Mouse (Mus musculus) embryonic stem cell, embryonic (primary cell): ENCODE data around the gene Sec31b.

Source experiments
- CTCF ChIA-PET, 4 experiments: fragments of 300-600 bp in 2 of 4; fragments of 350-600 bp in 2 of 4; sonication (Branson Sonifier 250); formaldehyde crosslinking; loops; one replicate each; lab custom pipeline; 2022; ENCODE audit warnings: inconsistent platforms in 2 of 4; lab: Charles Lee
- POLR2A ChIA-PET, 4 experiments: fragments of 300-600 bp in 2 of 4; fragments of 350-600 bp in 2 of 4; sonication (Branson Sonifier 250); formaldehyde crosslinking; loops; one replicate each; lab custom pipeline; 2022; ENCODE audit warnings: antibody characterized with exemption in 4 of 4, inconsistent platforms in 1 of 4; lab: Charles Lee

Sec31b gene

DNA sequence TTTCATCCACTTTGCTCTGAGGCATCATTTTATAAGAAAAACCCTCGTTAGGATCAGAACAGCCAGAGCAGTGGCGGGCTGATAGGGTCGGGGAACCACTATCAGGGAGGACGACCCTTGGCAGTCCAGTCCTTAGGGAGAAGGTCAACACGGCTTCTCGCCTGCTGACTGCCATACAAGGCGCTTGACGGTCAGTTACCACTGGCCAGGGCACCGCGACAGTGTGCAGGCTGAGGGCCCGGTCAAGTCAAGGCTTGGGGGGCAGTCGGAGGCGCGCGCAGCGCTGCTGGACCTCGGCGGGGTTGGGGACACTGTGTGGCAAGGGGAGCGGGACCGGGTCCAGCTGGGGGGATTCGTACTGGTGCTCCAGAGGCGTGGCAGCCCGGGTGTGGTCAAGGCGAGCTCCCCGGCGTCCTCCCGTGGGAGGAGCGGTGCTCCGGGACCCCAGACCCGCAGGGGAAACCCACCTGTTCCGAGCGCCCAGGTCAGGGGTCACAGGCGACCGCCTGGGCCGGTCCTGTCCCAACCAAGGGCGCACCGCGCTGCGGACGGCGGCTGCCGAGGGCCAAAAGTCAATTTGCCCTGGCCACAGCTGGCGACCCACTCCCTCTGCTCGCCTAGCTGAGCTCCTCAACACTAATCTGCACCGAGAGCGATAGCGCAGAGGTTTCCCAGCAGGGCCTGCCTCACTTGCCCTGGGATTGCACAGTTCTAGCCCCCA lies at the start of gene Sec31b:
TSS of gene Sec31b (minus strand) at position 544 of the 721 bp plus-strand sequence.
- POLR2A ChIA-PET, result interaction anchor here (1.0 to 3.4 kb wide), 14 partner anchors 9 to 350 kb away, joined by 3 to 16 read pairs (median 4); partner anchors contain the start of genes Hif1an (in 3 of the 4) and Ndufb8 (in 2 of the 4)
- CTCF ChIA-PET, result interaction anchor here (0.6 to 2.0 kb wide), 38 partner anchors 9 to 713 kb away, joined by 3 to 22 read pairs (median 4); partner anchors contain the start of genes Hif1an (in 4 of the 4) and Ndufb8 (in 1 of the 4)

GRCm38 (mm10) chr19:44594180-44594579 lies 48.5 kb upstream of the Sec31b start:
- ChIA-PET POLR2A (no interaction called here), CTCF (interaction anchor here in 1 of 4 experiments (0.6 kb wide), 1 partner anchor 8 kb away, joined by 3 read pairs; no protein-coding TSS in a partner anchor)

DNA sequence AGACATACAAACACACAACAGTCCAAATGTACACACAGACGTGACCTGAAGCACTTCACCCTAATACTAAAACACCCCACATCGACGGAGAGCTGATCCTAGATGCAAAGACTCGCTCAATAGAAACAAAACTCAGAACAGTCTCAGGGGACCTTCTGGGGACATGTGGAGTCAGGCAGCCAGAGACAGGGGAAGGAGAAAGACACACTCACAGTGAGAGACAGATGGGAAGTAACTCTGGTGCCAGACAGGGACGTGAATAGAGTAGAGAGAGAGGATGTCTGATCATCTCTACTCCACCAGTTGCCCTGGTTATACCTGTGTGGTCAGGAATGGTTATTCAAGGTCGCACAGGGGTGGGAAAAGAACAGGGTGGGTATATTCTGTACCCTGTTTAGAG lies 46.0 kb upstream of the Sec31b start:
- ChIA-PET POLR2A (no interaction called here), CTCF (interaction anchor here in 1 of 4 experiments (0.6 kb wide), 1 partner anchor 253 kb away, joined by 3 read pairs; no protein-coding TSS in a partner anchor)

DNA sequence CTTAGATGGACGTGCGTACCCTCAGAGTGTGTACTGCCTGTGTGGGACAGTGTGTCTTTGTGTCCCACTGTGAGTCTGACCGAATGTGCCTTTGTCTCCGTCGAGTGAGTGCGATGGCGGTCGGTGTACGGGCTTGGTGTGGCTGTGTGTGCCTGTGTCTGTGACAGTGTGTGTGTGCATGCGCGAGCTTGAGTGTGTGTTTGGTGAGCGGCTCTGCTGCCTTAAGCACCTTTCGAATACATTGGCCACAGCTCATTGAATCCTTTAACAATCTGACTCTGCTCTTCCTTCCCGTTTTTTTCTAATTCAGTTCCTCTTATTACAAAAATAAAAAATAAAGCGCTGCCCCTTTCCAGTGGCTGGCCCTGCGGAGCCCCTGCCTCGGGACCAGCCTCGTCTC lies 45.3 kb upstream of the Sec31b start:
- POLR2A ChIA-PET, result no interaction called here
- CTCF ChIA-PET, result interaction anchor here in 1 of 4 experiments (0.6 kb wide), 1 partner anchor 252 kb away, joined by 3 read pairs; no protein-coding TSS in a partner anchor

- ChIA-PET CTCF (interaction anchor here in 1 of 4 experiments (2.3 kb wide), 1 partner anchor 305 kb away, joined by 8 read pairs; no protein-coding TSS in a partner anchor), POLR2A (interaction anchor here in 1 of 4 experiments (0.5 to 0.7 kb wide), 3 partner anchors 127 to 1950 kb away, joined by 3 to 5 read pairs (median 4); no protein-coding TSS in a partner anchor)
Observed at GRCm38 (mm10) chr19:44589591-44590223, 44.0 kb upstream of the Sec31b start.

DNA sequence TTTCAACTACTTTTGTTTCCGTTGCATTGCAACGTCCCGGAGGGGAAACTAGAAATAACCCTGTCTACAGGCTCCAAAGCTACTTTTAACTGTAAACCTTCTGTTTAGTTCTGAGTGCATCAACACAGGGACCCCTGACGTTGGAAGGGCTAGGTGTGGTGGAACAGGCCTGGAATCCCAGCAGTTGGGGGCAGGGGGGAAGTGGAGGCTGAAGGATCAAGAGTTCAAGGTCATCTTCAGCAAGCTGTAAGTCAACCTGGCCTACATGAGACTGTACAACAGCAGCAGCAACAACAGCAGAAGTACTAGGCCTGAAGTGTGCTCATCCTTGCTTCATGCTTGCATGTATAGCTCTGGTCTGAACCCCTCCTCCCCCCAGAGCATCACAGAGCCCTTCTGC lies 42.4 kb upstream of the Sec31b start:
- POLR2A ChIA-PET, result interaction anchor here in 1 of 4 experiments (1.1 to 1.6 kb wide), 2 partner anchors 132 to 307 kb away, joined by 4 read pairs; no protein-coding TSS in a partner anchor
- CTCF ChIA-PET, result interaction anchor here in 3 of 4 experiments (0.5 to 2.3 kb wide), 9 partner anchors 152 to 1983 kb away, joined by 3 to 8 read pairs (median 3); no protein-coding TSS in a partner anchor

DNA sequence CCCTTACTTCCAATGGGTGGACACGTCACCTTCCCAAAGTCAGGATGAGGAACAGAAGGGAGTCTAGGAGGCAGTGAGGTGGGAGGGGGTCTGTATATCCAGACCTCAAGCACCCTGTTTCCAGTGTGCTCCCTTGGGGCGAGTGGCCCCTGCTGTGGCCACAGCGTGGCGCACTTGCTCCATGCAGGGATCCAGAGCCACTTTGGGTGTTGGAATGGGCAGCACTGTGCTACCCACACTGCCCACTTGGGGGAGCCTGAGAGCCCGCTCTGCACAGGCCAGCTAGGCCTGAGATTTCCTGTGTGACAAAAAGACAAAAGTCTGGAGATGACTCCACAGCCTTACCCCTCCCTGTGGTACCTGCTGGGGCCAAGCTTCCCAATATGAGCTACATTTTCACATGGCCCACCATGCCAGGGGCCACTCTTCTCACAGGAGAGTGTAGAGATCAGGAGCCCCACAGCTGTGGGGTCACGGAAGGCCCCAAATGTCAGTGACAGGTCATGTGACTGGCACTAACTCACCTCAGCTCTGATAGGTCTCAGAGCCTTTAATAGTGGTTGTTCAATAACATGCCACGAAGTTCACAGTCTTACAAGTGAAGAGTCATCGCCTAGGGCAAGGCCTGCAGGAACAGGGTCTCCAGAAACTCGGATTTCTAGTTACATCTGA lies 37.1 kb upstream of the Sec31b start:
- POLR2A ChIA-PET, result interaction anchor here in 2 of 4 experiments (0.8 to 1.7 kb wide), 5 partner anchors 20 to 449 kb away, joined by 3 to 5 read pairs (median 3); partner anchors contain the start of gene Hif1an (in 2 of the 2)
- CTCF ChIA-PET, result interaction anchor here (0.6 to 9.4 kb wide), 57 partner anchors 10 to 578 kb away, joined by 3 to 73 read pairs (median 4); partner anchors contain the start of genes Hif1an (in 3 of the 4) and Pax2 (in 2 of the 4)

DNA sequence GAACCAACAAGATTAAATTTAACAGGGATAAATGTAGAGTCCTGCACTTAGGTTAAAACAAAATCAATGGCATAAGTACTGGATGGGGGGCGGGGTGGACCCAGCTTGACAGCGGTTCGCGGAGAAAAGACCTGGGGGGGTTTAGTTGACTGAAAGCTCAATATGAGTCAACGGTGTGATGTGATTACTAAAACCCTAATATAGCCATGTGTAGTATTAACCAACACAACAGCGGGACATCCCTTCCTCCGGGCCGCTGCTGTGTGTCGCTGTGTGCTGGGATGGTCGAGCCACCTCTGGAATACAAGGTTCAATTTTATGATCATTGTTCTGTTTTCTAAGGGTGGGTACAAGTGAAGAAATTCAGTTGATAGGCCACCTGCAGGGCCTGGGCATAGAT lies 36.4 kb upstream of the Sec31b start:
- ChIA-PET POLR2A (interaction anchor here (0.7 to 1.7 kb wide), 9 partner anchors 9 to 268 kb away, joined by 3 to 12 read pairs (median 4); partner anchors contain the start of gene Hif1an (in 3 of the 4)), CTCF (interaction anchor here (0.6 to 9.4 kb wide), 42 partner anchors 14 to 828 kb away, joined by 3 to 73 read pairs (median 5); partner anchors contain the start of genes Hif1an (in 3 of the 4) and Pax2 (in 1 of the 4))

- ChIA-PET CTCF (interaction anchor here in 3 of 4 experiments (0.6 to 9.4 kb wide), 4 partner anchors 91 to 822 kb away, joined by 4 to 73 read pairs (median 6); partner anchors contain the start of gene Pax2 (in 1 of the 3)), POLR2A (interaction anchor here in 1 of 4 experiments (1.6 to 3.2 kb wide), 2 partner anchors 15 to 450 kb away, joined by 4 to 19 read pairs; partner anchors contain the start of gene Hif1an)
Observed at GRCm38 (mm10) chr19:44578038-44578437, 32.4 kb upstream of the Sec31b start.

DNA sequence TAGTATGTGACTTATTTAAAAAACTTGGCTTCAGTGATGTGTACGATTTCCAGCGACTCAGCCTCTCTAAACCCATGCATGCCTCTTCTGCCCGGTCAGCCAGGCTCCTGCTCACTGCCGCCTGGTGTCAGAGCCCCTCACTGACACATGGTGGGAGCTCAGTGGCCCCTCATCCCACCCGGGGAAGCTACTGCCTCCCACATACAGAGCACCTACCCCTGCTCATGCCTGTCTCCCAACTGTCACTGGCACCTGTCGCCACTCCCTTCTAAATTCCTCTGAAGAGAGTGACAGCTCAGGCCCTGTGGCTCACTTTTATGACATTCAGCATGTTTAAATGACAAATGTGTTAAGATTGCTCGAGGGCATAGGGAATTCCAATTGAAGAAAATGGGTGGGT lies 30.6 kb upstream of the Sec31b start:
- ChIA-PET CTCF (interaction anchor here (0.8 to 1.4 kb wide), 5 partner anchors 11 to 32 kb away, joined by 3 to 4 read pairs (median 3); partner anchors contain the start of genes Hif1an (in 2 of the 4) and Ndufb8 (in 1 of the 4)), POLR2A (interaction anchor here in 3 of 4 experiments (0.5 to 3.2 kb wide), 10 partner anchors 10 to 1752 kb away, joined by 3 to 19 read pairs (median 3); partner anchors contain the start of genes Hif1an (in 2 of the 3), Fbxl15 (in 1 of the 3) and Ndufb8 (in 1 of the 3))

GRCm38 (mm10) chr19:44567763-44568162 lies 22.1 kb upstream of the Sec31b start:
- POLR2A ChIA-PET, result interaction anchor here in 2 of 4 experiments (0.6 to 1.4 kb wide), 6 partner anchors 10 to 490 kb away, joined by 3 to 4 read pairs (median 3); no protein-coding TSS in a partner anchor
- CTCF ChIA-PET, result interaction anchor here in 2 of 4 experiments (0.7 to 1.7 kb wide), 3 partner anchors 14 to 23 kb away, joined by 3 to 5 read pairs (median 4); no protein-coding TSS in a partner anchor

- POLR2A ChIA-PET, result interaction anchor here in 2 of 4 experiments (0.6 to 3.2 kb wide), 10 partner anchors 9 to 747 kb away, joined by 3 to 25 read pairs (median 3); no protein-coding TSS in a partner anchor
- CTCF ChIA-PET, result interaction anchor here in 2 of 4 experiments (0.6 to 2.1 kb wide), 4 partner anchors 9 to 997 kb away, joined by 3 to 10 read pairs (median 4); partner anchors contain the start of gene Ndufb8 (in 1 of the 2)
Observed at GRCm38 (mm10) chr19:44564006-44564405, 18.3 kb upstream of the Sec31b start.

GRCm38 (mm10) chr19:44562652-44563206 lies 17.1 kb upstream of the Sec31b start, which contains the start of gene Hif1an:
Gene Hif1an, plus strand, starts transcription at chr19:44562850.
- CTCF ChIA-PET, result interaction anchor here (0.5 to 2.1 kb wide), 46 partner anchors 8 to 1941 kb away, joined by 3 to 13 read pairs (median 3); partner anchors contain the start of genes Sec31b (in 3 of the 4), Kazald1 (in 1 of the 4), Ndufb8 (in 1 of the 4) and Slf2 (in 1 of the 4)
- POLR2A ChIA-PET, result interaction anchor here (0.5 to 3.2 kb wide), 52 partner anchors 8 to 888 kb away, joined by 3 to 25 read pairs (median 4); partner anchors contain the start of genes Sec31b (in 3 of the 4), Scd1 (in 2 of the 4), Bloc1s2 (in 1 of the 4) and Kazald1 (in 1 of the 4)

GRCm38 (mm10) chr19:44554861-44555590 lies 9.4 kb upstream of the Sec31b start, which contains the start of gene Ndufb8:
Gene Ndufb8, minus strand, starts transcription at chr19:44555440.
- CTCF ChIA-PET, result interaction anchor here (0.5 to 1.8 kb wide), 12 partner anchors 8 to 1441 kb away, joined by 3 to 12 read pairs (median 4); partner anchors contain the start of genes Hif1an (in 1 of the 4) and Sec31b (in 1 of the 4)
- POLR2A ChIA-PET, result interaction anchor here (0.5 to 1.4 kb wide), 22 partner anchors 7 to 615 kb away, joined by 3 to 9 read pairs (median 4); partner anchors contain the start of genes Hif1an (in 2 of the 4), Sec31b (in 2 of the 4), Kazald1 (in 1 of the 4) and Sfxn3 (in 1 of the 4)

DNA sequence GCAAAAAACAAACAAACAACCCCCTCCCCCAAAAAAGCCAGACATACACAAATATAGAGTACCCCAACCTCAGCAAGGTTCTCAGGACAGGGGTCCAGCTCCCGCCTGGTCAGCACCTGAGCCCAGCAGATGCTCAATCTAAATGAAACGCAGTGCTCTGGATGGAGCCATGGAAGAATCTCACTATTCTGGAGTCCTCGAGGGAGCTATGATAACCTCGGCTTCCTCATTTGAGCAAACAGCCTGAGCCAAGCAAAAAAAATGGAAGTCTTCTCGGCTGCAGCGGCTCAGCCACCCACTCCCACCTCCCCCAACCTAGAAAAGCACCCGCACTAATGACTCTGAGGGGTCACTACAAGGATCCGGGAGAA lies 8.8 kb upstream of the Sec31b start:
- CTCF ChIA-PET, result interaction anchor here in 2 of 4 experiments (1.5 to 1.8 kb wide), 2 partner anchors 9 to 10 kb away, joined by 4 to 12 read pairs; partner anchors contain the start of gene Hif1an (in 1 of the 2)
- POLR2A ChIA-PET, result interaction anchor here (0.5 to 1.4 kb wide), 7 partner anchors 8 to 493 kb away, joined by 3 to 6 read pairs (median 3); partner anchors contain the start of genes Hif1an (in 2 of the 4), Sec31b (in 1 of the 4) and Sfxn3 (in 1 of the 4)
